Comparison of ENCODE assay signal across 14 mouse cellular contexts in genomic region chr7:125486121-125486630, GRCm38 (mm10).
"Had no signal": no experiment of that assay in that cellular context is flagged by ENCODE, and none has a peak within 500 bp of the region (broad histone marks: within the 10 kb centered on the region; RNA-seq: fewer than 3 reads in every experiment).

No protein-coding gene starts in this region.

- H3K4me3 ChIP-seq: limb, embryonic 12.5 days; midbrain, embryonic 15.5 days; neural tube, embryonic 13.5 days had no signal

- H3K9me3 ChIP-seq: limb, embryonic 12.5 days; midbrain, embryonic 15.5 days; neural tube, embryonic 13.5 days had no signal

- ATAC-seq: lung, postnatal 0 days; midbrain, embryonic 15.5 days had no signal

- H3K9ac ChIP-seq: limb, embryonic 12.5 days; midbrain, embryonic 15.5 days; neural tube, embryonic 13.5 days had no signal

- H3K4me2 ChIP-seq: limb, embryonic 12.5 days; midbrain, embryonic 11.5 days; midbrain, embryonic 15.5 days; neural tube, embryonic 13.5 days had no signal

- H3K27ac ChIP-seq: kidney, postnatal 0 days; limb, embryonic 12.5 days; midbrain, embryonic 15.5 days; neural tube, embryonic 13.5 days had no signal

- H3K27me3 ChIP-seq: limb, embryonic 12.5 days; midbrain, embryonic 15.5 days; neural tube, embryonic 13.5 days had no signal

- DNase-seq: kidney, adult 11 months; kidney, adult 9 months; kidney, postnatal 36 days; lung, adult 2 months; lung, postnatal 36 days; retina, postnatal 1 day; right cerebral cortex, postnatal 4 days; spleen, adult 18-20 months had no signal
